Mouse (Mus musculus): ENCODE results near the gene Tenm3. TPM values are rescaled to one million over a fixed set of nuclear protein-coding genes. Genes with fewer than 3 reads are reported as not detected.
A peak's percentile ranks its signal among the peaks of the same experiment; 100 is the strongest.

Tenm3 gene
- polyA plus RNA-seq, 1 experiment from 2014 or later: 33.6 TPM

DNA sequence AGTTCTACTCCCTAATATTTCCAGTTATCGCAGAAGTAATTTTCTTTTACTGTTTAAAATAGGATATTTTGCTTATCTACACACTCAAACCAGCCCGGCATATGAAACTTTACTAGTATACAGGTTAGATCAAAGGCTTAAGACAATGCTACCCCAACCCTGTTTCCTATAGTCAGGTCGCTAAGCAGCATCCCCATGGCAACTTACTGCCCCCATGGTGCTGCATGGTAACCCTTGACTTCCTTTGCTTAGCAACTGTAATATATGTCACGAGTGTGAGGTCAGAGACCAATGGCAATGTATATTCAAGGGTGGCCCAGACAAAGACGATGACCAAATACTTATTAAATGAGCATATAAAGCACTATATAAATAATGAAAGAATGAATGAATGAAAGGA is 359.6 kb downstream of the Tenm3 start:
- 69% methylated on average over 5 of the region's 5 CpGs for WGBS

DNA sequence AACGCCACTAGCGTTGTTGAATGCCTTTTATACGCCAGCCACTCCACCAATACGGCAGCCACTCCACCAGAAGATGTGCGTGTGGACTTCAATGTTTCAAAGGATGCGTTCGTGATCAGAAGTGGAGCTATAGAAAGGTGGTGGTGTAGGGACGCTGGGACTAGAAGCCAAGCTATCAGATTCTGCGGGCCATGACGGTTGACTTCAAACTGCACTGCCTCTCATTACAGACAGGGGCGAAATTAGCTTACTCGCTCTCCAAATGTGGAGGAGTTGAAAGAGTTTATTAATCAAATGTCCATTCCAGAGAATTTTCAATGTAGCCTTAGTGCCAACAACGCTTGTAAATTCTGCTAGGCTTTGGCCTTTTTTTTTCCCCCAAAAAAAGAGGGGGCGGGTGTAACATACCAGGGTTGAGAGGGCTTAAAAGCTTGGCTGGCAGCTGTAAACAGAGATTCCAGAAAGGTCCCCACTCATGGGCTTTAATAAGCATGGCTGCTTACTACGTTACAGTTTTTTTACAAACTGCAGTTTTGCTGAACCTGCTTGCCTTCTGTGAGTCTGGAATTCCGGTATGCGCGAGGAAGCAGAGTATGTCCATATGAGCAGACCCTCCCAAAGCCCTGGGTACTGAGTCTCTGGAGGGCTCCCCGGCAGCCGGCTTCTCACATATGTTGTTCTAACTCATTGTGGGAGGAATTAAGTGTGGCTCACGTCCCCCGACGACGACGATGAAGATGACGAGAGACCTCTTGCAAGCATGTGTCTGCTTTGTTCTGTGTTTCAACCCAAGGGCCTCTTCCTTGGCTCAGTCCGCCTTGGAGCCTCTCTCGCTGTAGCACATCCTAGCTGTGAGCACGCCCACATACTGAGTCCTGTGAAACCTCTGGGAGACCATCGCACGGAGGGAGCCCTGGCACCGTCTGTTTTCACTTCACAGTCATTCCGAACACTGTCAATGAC is 361.8 kb downstream of the Tenm3 start:
- peaks cover 31% of the 10 kb centered on the region for H3K36me3 ChIP-seq
- H3K9me3 ChIP-seq (replicated peaks): no peaks in the 10 kb centered on the region
- DNase-seq (ENCODE audit: low spot score): no peak

More for the DNA sequence above, 359.6 kb downstream of the Tenm3 start:
- H3K36me3 ChIP-seq: peaks cover 33% of the 10 kb centered on the region
- H3K27ac ChIP-seq (replicated peaks): no peak overlapping the region
- H3K27me3 ChIP-seq (ENCODE audit: low read depth, poor library complexity, severe bottlenecking): no peaks in the 10 kb centered on the region
- H3K4me3 ChIP-seq: no peak overlapping the region
- H3K4me1 ChIP-seq: peaks cover 31% of the 10 kb centered on the region
- DNase-seq (ENCODE audit: low spot score): peak; percentile 33
- no peaks in the 10 kb centered on the region for H3K9me3 ChIP-seq (replicated peaks)

DNA sequence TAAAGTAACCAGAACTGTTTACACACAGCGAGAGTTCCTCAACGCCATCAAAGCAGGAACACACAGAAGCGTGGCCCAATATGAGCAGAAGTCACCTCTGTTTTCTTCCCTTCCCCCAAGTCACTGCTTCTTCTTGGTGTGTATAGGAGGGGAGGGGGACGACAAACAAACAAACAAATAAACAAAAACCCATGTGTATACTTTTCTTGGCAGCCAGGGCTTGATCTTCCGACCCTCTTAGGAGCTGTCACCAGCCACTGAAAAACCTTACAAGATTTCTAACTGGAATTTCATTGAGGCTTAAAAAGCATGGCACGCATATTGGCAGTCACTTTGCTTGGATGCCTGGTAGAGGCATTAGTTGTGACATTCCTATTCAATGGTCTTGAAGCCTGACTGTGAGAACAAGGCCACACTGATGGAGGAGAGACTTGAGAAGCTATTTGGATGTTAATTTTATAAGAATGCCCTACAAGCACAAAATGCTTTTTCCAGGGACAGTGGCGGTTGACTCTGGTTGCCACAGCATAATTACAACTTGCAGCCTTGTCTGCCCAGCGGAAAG is 366.3 kb downstream of the Tenm3 start:
- peaks cover 24% of the 10 kb centered on the region for H3K36me3 ChIP-seq

More for the DNA sequence above, 361.8 kb downstream of the Tenm3 start:
- WGBS: 80% methylated on average over 33 of the region's 33 CpGs
- Histone ChIP-seq H3K27me3 (ENCODE audit: low read depth, poor library complexity, severe bottlenecking) (no peaks in the 10 kb centered on the region), H3K4me1 (peaks cover 40% of the 10 kb centered on the region), H3K27ac (replicated peaks) (0 out of 2 replicates have a peak overlapping the region, but pooled peaks have one; percentile 33), H3K4me3 (no peak overlapping the region)

DNA sequence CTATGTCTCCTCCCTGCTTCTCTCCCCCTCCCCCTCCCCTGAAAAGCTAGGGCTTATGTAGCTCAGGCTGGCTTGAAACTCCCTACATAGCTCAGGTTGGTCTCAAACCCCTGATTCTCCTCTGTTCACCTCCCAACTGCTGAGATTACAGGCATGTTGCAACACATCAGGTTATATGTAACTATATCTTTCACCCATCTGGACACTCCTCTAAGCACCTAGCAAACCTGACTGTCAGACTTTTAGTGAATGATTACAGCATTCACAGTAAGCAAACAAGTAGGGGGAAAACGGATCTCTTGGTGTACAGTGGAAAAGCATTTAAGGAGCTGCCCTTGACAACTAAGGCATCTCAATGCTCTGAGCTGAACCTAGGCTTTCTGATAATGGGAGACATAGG is 366.9 kb downstream of the Tenm3 start:
- no peak for DNase-seq (ENCODE audit: low spot score)
- H3K27me3 ChIP-seq (ENCODE audit: low read depth, poor library complexity, severe bottlenecking): no peaks in the 10 kb centered on the region; the same call in 1 of the 2 replicates
- no peak overlapping the region for H3K4me3 ChIP-seq
- peaks cover 55% of the 10 kb centered on the region for H3K4me1 ChIP-seq
- peaks cover 19% of the 10 kb centered on the region for H3K36me3 ChIP-seq
- no peaks in the 10 kb centered on the region for H3K9me3 ChIP-seq (replicated peaks)
- 72% methylated on average over 1 of the region's 1 CpGs for WGBS
- H3K27ac ChIP-seq (replicated peaks): no peak overlapping the region

More for the DNA sequence above, 366.3 kb downstream of the Tenm3 start:
- WGBS: 61% methylated on average over 8 of the region's 8 CpGs
- Histone ChIP-seq H3K27me3 (ENCODE audit: low read depth, poor library complexity, severe bottlenecking) (no peaks in the 10 kb centered on the region; the same call in 1 of the 2 replicates), H3K4me1 (peaks cover 60% of the 10 kb centered on the region), H3K9me3 (replicated peaks) (no peaks in the 10 kb centered on the region), H3K4me3 (no peak overlapping the region), H3K27ac (replicated peaks) (no peak overlapping the region)
- no peak for DNase-seq (ENCODE audit: low spot score)

DNA sequence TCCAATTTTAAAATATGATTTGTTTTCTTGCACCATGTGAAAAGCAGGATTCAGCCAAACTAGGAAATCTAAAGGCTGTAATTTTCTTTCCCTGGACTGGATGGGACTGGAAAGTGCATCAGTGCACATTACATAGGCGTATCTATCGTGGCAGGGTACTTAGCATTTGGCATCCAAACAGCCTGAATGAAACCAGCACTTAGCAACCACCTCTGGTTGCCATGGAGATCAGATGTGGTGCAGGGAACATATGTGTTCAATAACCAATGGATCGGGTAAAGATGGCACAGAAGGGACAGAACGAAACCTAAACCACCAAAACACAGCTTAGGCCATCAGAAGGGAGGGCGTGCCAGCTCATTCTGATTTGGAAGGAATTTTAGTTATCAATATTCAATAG is 376.1 kb downstream of the Tenm3 start:
- Histone ChIP-seq H3K4me1 (peaks cover 47% of the 10 kb centered on the region), H3K27ac (replicated peaks) (no peak overlapping the region), H3K36me3 (peaks cover 13% of the 10 kb centered on the region; the same call in 1 of the 2 replicates), H3K4me3 (no peak overlapping the region), H3K9me3 (replicated peaks) (no peaks in the 10 kb centered on the region), H3K27me3 (ENCODE audit: low read depth, poor library complexity, severe bottlenecking) (no peaks in the 10 kb centered on the region; the same call in 1 of the 2 replicates)
- peak; percentile 35 for DNase-seq (ENCODE audit: low spot score)
- WGBS: 78% methylated on average over 5 of the region's 5 CpGs

DNA sequence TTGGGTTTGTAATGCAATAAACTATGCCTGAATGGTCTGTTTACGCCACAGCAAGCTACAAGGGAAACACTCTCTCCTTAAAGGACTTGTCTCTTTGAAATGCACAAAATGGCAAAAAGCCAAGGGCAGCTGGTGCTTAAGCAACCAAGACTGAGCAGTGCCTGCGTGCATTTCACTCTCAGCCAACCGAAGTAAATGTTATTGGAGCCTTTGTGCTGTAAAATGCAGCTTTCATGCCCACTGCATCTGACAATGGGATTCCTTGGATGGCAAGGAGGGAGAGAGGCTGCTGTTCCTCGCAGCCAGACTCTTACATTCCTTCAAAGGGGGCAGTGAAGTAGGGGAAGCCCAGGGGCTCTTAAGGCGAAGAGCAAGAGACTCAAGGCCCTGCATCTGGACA is 385.4 kb downstream of the Tenm3 start:
- H3K27ac ChIP-seq (replicated peaks): peak overlapping the region; percentile 80
- peaks cover 72% of the 10 kb centered on the region for H3K4me1 ChIP-seq
- H3K27me3 ChIP-seq (ENCODE audit: low read depth, poor library complexity, severe bottlenecking): no peaks in the 10 kb centered on the region
- H3K36me3 ChIP-seq: no peaks in the 10 kb centered on the region
- H3K4me3 ChIP-seq: no peak overlapping the region; the same call in 1 of the 2 replicates
- peak; percentile 67 for DNase-seq (ENCODE audit: low spot score)
- 17% methylated on average over 5 of the region's 5 CpGs for WGBS
- H3K9me3 ChIP-seq (replicated peaks): no peaks in the 10 kb centered on the region

DNA sequence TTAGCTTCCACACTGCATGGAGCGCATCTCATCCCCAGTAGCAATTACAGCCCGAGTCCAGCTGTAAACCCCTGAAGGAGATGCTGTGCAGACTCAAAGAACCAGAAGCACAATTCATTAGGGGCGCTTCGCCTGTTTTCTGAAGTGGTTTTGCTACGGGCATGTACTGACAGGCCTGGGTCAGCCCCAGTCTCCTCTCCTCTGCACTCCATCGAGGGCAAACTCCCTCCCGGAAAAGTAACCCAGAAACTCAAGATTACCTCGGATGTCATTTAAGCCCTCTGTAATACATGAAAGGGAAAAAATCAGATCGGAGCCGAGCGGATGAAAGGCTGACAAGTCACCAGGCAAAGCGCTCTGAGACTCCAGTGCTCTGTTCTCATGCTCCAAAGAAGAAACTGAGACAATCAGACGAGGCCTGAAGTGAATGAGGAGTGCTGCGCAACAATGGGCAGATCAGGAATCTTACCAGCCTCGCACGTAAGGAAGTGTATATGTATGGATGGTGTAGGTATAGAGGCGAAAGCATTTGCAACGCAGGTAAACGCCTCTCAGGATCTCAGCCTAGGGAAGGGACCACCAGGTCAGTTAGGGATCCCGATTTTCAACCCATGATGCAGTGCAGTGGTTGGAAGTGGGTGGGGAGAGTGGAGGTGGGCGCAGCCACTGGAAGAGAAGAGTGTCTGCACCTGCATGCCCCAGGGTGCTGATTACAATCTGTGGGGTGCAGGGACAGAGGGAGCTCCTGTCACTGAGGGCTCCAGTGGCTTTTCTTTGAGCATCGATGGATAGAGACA is 387.2 kb downstream of the Tenm3 start:
- DNase-seq (ENCODE audit: low spot score): peak; percentile 38
- H3K9me3 ChIP-seq (replicated peaks): no peaks in the 10 kb centered on the region
- H3K4me1 ChIP-seq: peaks cover 80% of the 10 kb centered on the region
- H3K4me3 ChIP-seq: peak overlapping the region; percentile 25
- no peaks in the 10 kb centered on the region for H3K36me3 ChIP-seq
- H3K27me3 ChIP-seq (ENCODE audit: low read depth, poor library complexity, severe bottlenecking): no peaks in the 10 kb centered on the region
- H3K27ac ChIP-seq (replicated peaks): peak overlapping the region; percentile 75
- 20% methylated on average over 22 of the region's 22 CpGs for WGBS

DNA sequence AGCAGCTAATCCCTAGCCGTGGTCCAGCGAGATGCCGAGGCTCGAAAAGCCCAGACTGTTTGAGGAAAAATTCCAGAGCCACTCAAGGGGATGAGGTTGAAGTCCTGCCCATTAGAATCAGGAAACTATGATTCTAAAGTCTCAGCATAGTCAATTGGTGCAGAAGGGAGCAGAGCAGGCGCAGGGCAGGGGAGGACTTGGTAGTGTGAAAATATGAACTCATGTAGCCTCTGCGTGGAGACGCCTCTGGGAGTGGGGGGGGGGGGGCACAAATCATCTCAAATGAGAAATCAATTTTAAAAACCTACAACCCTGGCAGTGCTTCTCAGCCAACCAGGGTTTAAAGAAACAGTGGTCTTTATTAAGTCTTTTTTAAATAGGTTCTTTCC is 392.5 kb downstream of the Tenm3 start:
- Histone ChIP-seq H3K27ac (replicated peaks) (peak overlapping the region; percentile 64), H3K4me3 (0 out of 2 replicates have a peak overlapping the region, but pooled peaks have one; percentile 1), H3K9me3 (replicated peaks) (no peaks in the 10 kb centered on the region), H3K4me1 (peaks cover 61% of the 10 kb centered on the region), H3K36me3 (no peaks in the 10 kb centered on the region), H3K27me3 (ENCODE audit: low read depth, poor library complexity, severe bottlenecking) (no peaks in the 10 kb centered on the region)
- DNase-seq (ENCODE audit: low spot score): peak; percentile 34
- WGBS: 20% methylated on average over 7 of the region's 7 CpGs

DNA sequence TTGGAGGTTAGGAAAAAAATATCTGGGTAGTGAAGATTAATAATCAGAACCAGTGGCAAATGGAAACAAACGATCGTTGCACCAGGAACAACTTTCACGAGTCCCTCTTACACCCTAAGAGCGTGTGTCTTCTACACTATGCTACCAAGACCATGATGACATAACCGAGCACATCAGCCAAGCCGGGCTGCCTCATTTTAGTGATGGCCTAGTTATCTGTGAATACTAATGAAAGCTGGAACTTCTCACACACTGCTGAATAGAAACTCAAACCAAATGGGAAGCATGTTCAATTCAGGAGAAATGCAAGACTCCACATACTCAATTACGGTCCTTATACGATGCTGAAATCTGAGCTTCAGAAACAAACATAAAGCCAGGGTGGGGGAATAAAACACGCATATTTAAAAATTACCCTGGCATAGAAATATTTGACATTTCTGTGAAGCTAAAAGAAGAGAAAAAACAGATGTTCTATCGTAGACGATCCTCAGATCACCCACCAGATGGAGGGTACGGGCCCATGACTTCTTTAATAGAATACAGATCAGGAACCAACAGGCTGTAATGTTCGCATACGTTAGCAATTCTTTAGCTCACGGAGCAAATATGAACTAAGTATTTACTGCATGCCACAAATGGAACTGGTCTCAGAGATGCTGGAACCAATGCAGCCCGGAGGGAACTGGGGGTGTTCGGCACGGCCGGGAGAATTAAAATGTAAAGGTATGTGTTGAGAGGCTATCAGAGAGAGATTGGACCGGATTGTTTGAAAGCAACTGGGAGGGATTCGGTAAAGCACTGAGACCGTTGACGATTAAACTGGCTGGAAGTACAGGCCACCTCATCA is 393.1 kb downstream of the Tenm3 start:
- H3K9me3 ChIP-seq (replicated peaks): no peaks in the 10 kb centered on the region
- DNase-seq (ENCODE audit: low spot score): no peak
- H3K27ac ChIP-seq (replicated peaks): peak overlapping the region; percentile 64
- H3K4me1 ChIP-seq: peaks cover 55% of the 10 kb centered on the region
- H3K27me3 ChIP-seq (ENCODE audit: low read depth, poor library complexity, severe bottlenecking): no peaks in the 10 kb centered on the region
- 60% methylated on average over 23 of the region's 23 CpGs for WGBS
- H3K36me3 ChIP-seq: no peaks in the 10 kb centered on the region
- 0 out of 2 replicates have a peak overlapping the region, but pooled peaks have one; percentile 1 for H3K4me3 ChIP-seq

DNA sequence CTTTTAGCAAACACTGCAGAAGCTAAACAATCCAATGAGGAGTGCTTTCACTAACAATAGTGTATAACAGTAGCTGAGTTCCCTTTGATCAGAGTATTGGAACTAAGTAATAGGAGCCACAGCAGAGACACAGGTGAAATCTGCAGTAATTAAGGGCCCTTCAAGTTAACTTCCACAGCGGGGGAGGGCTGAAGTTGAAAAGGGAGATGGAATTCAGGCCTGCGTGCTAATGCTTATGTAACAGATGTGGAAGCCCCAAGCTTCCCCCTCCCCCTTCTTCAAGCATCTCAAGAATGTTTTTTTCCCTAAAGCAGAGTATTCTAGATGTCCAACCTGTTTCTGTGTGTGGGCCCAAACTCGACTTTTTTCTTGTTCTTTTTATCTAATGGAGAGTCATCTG is 394.1 kb downstream of the Tenm3 start:
- Histone ChIP-seq H3K36me3 (no peaks in the 10 kb centered on the region), H3K4me3 (no peak overlapping the region), H3K4me1 (peaks cover 46% of the 10 kb centered on the region), H3K27me3 (ENCODE audit: low read depth, poor library complexity, severe bottlenecking) (no peaks in the 10 kb centered on the region), H3K27ac (replicated peaks) (peak overlapping the region; percentile 53), H3K9me3 (replicated peaks) (no peaks in the 10 kb centered on the region)
- peak; percentile 34 for DNase-seq (ENCODE audit: low spot score)
- 5% methylated on average over 3 of the region's 3 CpGs for WGBS

DNA sequence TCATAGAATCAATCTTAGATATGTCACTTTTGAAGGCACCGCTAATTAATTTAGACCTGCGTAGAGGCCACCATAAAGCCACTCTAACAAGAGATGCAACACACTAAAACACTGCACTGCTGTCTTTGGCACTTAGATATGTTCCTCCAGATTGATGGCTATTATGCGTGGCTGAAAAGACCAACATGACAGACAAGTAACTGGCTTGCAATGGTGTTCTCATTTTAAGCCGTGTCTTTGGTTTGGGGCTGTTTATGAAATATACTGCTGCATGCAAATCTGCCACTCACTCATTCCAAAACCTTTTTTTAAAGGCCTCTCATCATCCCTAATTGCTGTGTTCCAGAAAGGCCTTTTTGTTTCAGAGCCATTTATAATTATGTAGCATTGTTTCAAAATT is 398.1 kb downstream of the Tenm3 start:
- 97% methylated on average over 4 of the region's 4 CpGs for WGBS
- Histone ChIP-seq H3K4me1 (peaks cover 26% of the 10 kb centered on the region), H3K9me3 (replicated peaks) (no peaks in the 10 kb centered on the region), H3K36me3 (0 out of 2 replicates have a peak, but pooled peaks cover under 1% of the 10 kb centered on the region), H3K4me3 (no peak overlapping the region), H3K27ac (replicated peaks) (no peak overlapping the region), H3K27me3 (ENCODE audit: low read depth, poor library complexity, severe bottlenecking) (no peaks in the 10 kb centered on the region)
- no peak for DNase-seq (ENCODE audit: low spot score)

All from midbrain, embryonic 10.5 days (tissue).